Mouse (Mus musculus) embryonic facial prominence, embryonic 11.5 days (tissue): ENCODE data around the gene Gm1123. TPM values are rescaled to one million over a fixed set of nuclear protein-coding genes. Genes with fewer than 3 reads are reported as not detected.
A peak's percentile ranks its signal among the peaks of the same experiment; 100 is the strongest.

Experiments used
- ATAC-seq: fragments of 200-750 bp; cut with Nextera tagmentation; replicated peaks from 2 replicates; pipeline ENCODE4 v1.8.0; 2017; ENCODE audit warnings: low read depth; ENCODE audit not compliant: insufficient number of reproducible peaks, low FRiP score, low TSS enrichment
- DNase-seq: peaks from one replicate; pipeline ENCODE4 v3.0.0-alpha.2; 2015; ENCODE audit warnings: low spot score
- H3K27ac ChIP-seq: fragments of 300-500 bp; sonication (generic); replicated peaks from 2 replicates; pipeline ENCODE4 v1.5.1; 2014; ENCODE audit warnings: mild to moderate bottlenecking, low read depth, low read length, control low read depth
- H3K27me3 ChIP-seq: fragments of 300-500 bp; sonication (generic); 2 replicates; pipeline ENCODE4 v1.6.1; 2014; ENCODE audit warnings: mild to moderate bottlenecking, low read length, moderate library complexity, mixed read lengths; ENCODE audit not compliant: control insufficient read depth, insufficient read depth
- H3K36me3 ChIP-seq: fragments of 300-500 bp; sonication (generic); replicated peaks from 2 replicates; pipeline ENCODE4 v1.6.1; 2014; ENCODE audit warnings: low read depth, mild to moderate bottlenecking, low read length, moderate library complexity, mixed read lengths; ENCODE audit not compliant: control insufficient read depth, insufficient read depth
- H3K4me1 ChIP-seq: fragments of 300-500 bp; sonication (generic); 2 replicates; pipeline ENCODE4 v1.6.1; 2014; ENCODE audit warnings: low read length, mixed read lengths; ENCODE audit not compliant: control insufficient read depth, insufficient read depth
- H3K4me2 ChIP-seq: fragments of 300-500 bp; sonication (generic); 2 replicates; pipeline ENCODE4 v1.6.1; 2014; ENCODE audit warnings: low read depth, mild to moderate bottlenecking, control low read depth, low read length, moderate library complexity
- H3K4me3 ChIP-seq: fragments of 300-500 bp; sonication (generic); 2 replicates; pipeline ENCODE4 v1.5.1; 2014; ENCODE audit warnings: low read depth, low read length, control low read depth
- H3K9ac ChIP-seq: fragments of 300-500 bp; sonication (generic); replicated peaks from 2 replicates; pipeline ENCODE4 v1.6.1; 2014; ENCODE audit warnings: mild to moderate bottlenecking, control low read depth, low read length
- H3K9me3 ChIP-seq: fragments of 300-500 bp; sonication (generic); replicated peaks from 2 replicates; pipeline ENCODE4 v1.6.1; 2016; ENCODE audit warnings: mild to moderate bottlenecking, low read length, inconsistent platforms, mixed read lengths; ENCODE audit not compliant: control insufficient read depth
- WGBS: fragments of 180-500 bp; shearing (Covaris S2); extraction: QIAGEN DNeasy Blood & Tissue Kit; methylation state at CpG from one replicate; pipeline ENCODE4 v1.1.7; 2014; 5-methylcytosine and 5-hydroxymethylcytosine counted together
- polyA plus RNA-seq: library from polyadenylated mRNA; unstranded; fragments of >200 nt; fragmentation: Nextera tagmentation; extraction: Ambion mirVana; gene quantifications from 2 replicates; pipeline ENCODE4 v1.2.1, GENCODE M21; 2014

Gm1123 gene
- polyA plus RNA-seq, 1 experiment from 2014 or later: not detected

DNA sequence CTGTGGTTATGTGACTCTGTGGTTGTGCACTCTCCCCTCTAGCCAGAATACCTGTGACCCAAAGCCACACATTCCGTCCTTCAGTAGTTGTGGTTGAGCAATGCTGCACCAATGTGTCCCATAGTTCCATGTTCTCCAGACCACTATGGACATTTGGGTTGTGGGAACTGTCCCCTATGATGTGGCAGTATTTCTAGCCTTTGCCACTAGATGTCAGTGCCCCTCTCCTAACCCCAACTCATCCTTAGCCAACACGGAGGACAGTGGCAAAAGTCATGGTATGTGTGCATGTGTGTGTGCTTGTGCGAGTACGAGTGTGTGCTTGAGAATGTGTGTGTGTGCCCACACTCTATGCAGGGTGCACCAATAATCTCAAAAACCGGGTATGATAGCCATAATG lies 59.0 kb downstream of the Gm1123 start:
- H3K27me3 ChIP-seq: peaks cover 23% of the 10 kb centered on the region

DNA sequence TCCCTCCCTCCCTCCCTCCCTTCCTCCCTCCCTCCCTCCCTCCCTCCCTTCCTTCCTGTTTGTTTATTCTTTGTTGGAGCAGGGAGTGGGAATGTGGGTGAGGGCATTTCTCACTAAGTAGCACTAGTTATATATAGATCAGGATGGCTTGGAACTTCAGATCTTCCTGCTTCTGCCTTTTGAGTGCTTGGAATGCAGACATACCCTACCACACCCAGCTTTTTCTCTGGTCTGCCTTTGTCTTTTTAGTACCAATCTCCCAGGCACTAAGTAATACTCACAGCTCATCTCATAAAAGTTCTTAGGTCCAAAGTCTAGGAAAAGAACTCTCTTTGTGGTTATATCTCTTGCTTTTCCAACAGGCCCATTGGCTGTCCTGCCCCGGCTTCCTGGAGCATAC lies 59.4 kb downstream of the Gm1123 start:
- no peak overlapping the region for H3K4me3 ChIP-seq
- H3K27ac ChIP-seq: no peak overlapping the region
- H3K4me2 ChIP-seq: no peak overlapping the region
- H3K4me1 ChIP-seq: peaks cover 7% of the 10 kb centered on the region; the same call in 1 of the 2 replicates
- ATAC-seq (no peak), DNase-seq (no peak)
- H3K27me3 ChIP-seq: peaks cover 25% of the 10 kb centered on the region
- H3K9me3 ChIP-seq: no peaks in the 10 kb centered on the region
- WGBS: 89% methylated on average over 1 of the region's 1 CpGs
- no peaks in the 10 kb centered on the region for H3K36me3 ChIP-seq
- H3K9ac ChIP-seq: no peak overlapping the region

More for the DNA sequence above, 59.0 kb downstream of the Gm1123 start:
- no peak overlapping the region for H3K4me2 ChIP-seq
- DNase-seq (no peak), ATAC-seq (no peak)
- H3K4me1 ChIP-seq: peaks cover 7% of the 10 kb centered on the region; the same call in 1 of the 2 replicates
- H3K9ac ChIP-seq: no peak overlapping the region
- no peak overlapping the region for H3K4me3 ChIP-seq
- no peaks in the 10 kb centered on the region for H3K36me3 ChIP-seq
- H3K9me3 ChIP-seq: no peaks in the 10 kb centered on the region
- H3K27ac ChIP-seq: no peak overlapping the region
- 44% methylated on average over 5 of the region's 5 CpGs for WGBS

DNA sequence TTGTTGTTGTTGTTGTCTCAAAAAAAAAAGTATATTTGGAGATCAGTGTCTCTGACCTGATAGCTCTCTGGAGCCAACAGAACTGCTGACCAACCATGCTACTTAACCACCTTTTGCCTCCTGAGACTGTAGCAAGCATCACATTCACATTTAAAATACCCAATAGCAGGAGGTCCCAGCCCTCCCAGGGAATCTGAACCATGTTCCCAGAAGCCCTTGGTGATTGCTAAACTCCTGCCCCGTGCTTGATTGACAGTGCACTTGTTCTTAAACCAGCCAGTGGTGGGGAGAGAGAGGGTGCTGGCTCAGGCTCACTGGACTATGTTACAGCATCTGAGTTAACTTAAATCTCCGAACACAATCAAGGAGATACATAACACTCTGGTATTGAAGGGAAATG lies 60.6 kb downstream of the Gm1123 start:
- H3K4me3 ChIP-seq: no peak overlapping the region
- peaks cover 27% of the 10 kb centered on the region for H3K27me3 ChIP-seq
- H3K27ac ChIP-seq: no peak overlapping the region
- no peaks in the 10 kb centered on the region; the same call in 1 of the 2 replicates for H3K9me3 ChIP-seq
- DNase-seq (no peak), ATAC-seq (no peak)
- no peaks in the 10 kb centered on the region for H3K36me3 ChIP-seq
- WGBS: 28% methylated on average over 2 of the region's 2 CpGs
- H3K4me1 ChIP-seq: peaks cover 7% of the 10 kb centered on the region; the same call in 1 of the 2 replicates
- H3K4me2 ChIP-seq: no peak overlapping the region
- H3K9ac ChIP-seq: no peak overlapping the region

DNA sequence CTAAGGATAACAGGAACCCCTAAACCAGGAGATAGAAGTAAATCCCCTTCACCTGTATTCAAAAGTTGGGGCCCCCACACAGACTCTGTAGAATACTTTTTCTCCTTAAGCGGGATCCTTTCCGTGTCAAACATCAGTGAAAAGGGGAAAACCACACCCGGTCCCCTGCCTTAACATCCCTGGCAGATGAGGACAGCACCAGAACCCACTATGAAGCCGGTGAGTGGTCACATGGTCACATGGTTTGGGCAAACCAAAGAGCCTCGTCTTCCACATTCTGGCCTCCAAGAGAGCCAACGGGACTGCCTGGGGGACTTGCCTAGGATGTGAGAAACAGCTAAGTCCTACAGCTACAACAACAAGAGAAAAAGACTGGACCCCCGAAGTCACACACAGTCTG lies 62.0 kb downstream of the Gm1123 start:
- Histone ChIP-seq H3K27me3 (peaks cover 27% of the 10 kb centered on the region), H3K9me3 (no peaks in the 10 kb centered on the region; the same call in 1 of the 2 replicates), H3K4me1 (peaks cover 7% of the 10 kb centered on the region; the same call in 1 of the 2 replicates), H3K4me3 (peak overlapping the region; percentile 31), H3K36me3 (no peaks in the 10 kb centered on the region), H3K27ac (no peak overlapping the region), H3K9ac (no peak overlapping the region), H3K4me2 (peak overlapping the region; percentile 62)
- 3% methylated on average over 7 of the region's 7 CpGs for WGBS
- ATAC-seq: no peak
- DNase-seq: no peak

DNA sequence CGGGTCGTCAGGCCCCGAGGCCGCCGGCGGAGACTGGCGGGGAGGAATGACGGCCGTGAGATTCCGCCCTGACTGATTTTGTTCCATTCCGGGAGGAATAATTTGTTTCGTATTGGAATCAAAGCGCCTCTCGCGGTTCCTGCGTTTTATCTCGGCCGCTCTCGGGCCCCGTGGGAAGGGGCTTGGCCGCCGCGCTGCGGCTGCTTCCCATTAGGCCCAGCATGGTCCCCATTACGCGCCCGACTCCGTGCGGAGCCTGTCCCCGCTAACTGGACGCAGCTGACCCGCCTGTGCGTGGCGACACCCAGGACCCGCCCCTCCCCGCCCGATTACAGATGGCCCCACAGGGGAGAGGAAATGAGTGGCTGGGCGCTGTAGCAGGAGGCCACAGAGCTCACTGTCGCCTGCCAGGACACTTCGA lies 62.4 kb downstream of the Gm1123 start:
- no peaks in the 10 kb centered on the region for H3K36me3 ChIP-seq
- H3K9me3 ChIP-seq: no peaks in the 10 kb centered on the region; the same call in 1 of the 2 replicates
- H3K9ac ChIP-seq: peak overlapping the region; percentile 43; the same call in 1 of the 2 replicates
- H3K27ac ChIP-seq: no peak overlapping the region
- WGBS: under 1% methylated on average over 40 of the region's 40 CpGs
- ATAC-seq (peak; percentile 77; the same call in 1 of the 2 replicates), DNase-seq (peak; percentile 85)
- peak overlapping the region; percentile 31 for H3K4me3 ChIP-seq
- H3K4me2 ChIP-seq: peak overlapping the region; percentile 62
- H3K27me3 ChIP-seq: peaks cover 27% of the 10 kb centered on the region
- peaks cover 7% of the 10 kb centered on the region; the same call in 1 of the 2 replicates for H3K4me1 ChIP-seq

DNA sequence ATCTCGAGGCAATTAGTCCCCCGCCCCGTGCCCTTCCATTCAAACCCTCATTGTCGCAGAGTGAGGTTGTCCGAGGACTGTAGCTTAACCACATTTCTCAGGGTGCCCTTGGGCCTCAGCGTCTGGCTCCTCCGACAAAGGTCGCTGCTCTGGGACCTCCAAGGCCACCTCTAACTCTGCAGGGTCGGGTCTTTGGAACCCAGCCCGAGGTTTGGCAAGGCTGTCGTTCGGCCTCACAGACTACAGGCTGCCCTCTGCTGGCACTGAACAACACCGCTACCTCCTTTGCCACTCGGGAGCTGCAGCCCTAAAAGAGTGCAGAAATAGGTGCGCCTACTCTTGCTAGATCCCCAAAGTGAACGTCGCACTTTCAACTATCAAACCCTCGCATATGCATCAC lies 70.4 kb downstream of the Gm1123 start:
- no peak overlapping the region for H3K9ac ChIP-seq
- DNase-seq: peak; percentile 75
- no peak overlapping the region for H3K4me2 ChIP-seq
- H3K4me1 ChIP-seq: no peaks in the 10 kb centered on the region; the same call in 1 of the 2 replicates
- no peaks in the 10 kb centered on the region for H3K36me3 ChIP-seq
- no peak overlapping the region for H3K4me3 ChIP-seq
- no peaks in the 10 kb centered on the region for H3K9me3 ChIP-seq
- 3% methylated on average over 18 of the region's 18 CpGs for WGBS
- peaks cover 53% of the 10 kb centered on the region for H3K27me3 ChIP-seq
- H3K27ac ChIP-seq: no peak overlapping the region
- no peak for ATAC-seq

DNA sequence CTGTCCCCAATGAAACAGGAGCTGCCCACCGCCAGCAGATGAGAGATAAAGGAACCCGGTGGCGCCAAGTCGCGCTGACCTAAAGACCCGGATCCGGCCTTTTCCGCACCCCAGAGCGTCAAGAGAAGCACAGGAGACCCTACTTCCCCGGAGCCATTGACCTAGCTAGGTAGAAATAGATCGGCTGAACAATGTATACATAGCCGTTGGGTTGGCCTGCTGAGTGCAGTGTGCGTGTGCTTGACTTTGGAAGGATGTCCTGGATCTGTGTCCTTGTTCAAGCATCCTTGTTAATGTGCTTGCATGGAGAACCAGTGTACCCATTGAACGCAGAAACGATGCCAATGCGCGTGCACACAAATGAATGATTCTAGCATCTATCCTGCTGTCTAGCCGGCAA lies 71.9 kb downstream of the Gm1123 start:
- DNase-seq: no peak
- 3% methylated on average over 18 of the region's 18 CpGs for WGBS
- Histone ChIP-seq H3K4me3 (no peak overlapping the region), H3K9me3 (no peaks in the 10 kb centered on the region), H3K27ac (no peak overlapping the region), H3K4me1 (no peaks in the 10 kb centered on the region; the same call in 1 of the 2 replicates), H3K27me3 (peaks cover 65% of the 10 kb centered on the region), H3K4me2 (no peak overlapping the region), H3K36me3 (no peaks in the 10 kb centered on the region), H3K9ac (no peak overlapping the region)
- no peak for ATAC-seq

DNA sequence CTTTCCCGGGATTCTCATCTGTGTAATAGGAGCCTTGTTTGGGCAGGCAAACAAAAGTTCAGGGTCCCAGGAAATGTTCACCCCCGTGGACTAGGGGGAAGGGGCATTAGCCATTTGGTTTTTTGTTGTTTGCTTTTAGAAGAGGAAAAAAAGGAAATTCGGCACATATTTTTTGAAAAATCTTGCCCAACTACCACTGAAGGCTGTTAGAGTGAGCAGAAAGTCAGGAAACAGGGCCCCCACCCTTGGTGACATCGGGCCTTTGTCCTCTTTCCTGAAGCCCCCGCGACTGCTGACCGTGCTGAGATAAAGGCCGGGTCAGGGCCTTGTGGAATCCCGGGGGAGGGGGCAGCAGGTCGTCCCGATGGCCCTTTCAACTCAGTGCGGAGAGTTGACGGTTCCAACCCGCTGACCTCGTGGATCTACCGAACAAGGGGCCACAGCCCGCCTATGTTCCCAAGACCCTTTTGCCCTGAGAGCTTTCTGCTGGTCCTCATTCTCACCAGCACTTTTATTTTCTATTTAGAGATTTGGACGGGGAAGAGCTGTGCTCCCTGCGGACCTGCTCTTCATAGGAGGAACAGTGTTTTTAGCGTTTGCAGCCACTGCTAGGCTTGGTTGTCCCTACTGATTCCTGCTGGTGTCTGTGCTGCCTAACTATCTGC lies 72.9 kb downstream of the Gm1123 start:
- Histone ChIP-seq H3K4me1 (no peaks in the 10 kb centered on the region; the same call in 1 of the 2 replicates), H3K27ac (no peak overlapping the region), H3K4me2 (no peak overlapping the region), H3K9ac (no peak overlapping the region), H3K27me3 (peaks cover 65% of the 10 kb centered on the region), H3K36me3 (no peaks in the 10 kb centered on the region), H3K4me3 (no peak overlapping the region), H3K9me3 (no peaks in the 10 kb centered on the region)
- no peak for ATAC-seq
- DNase-seq: no peak
- WGBS: 1% methylated on average over 20 of the region's 20 CpGs
